ENCODE assay signal across 11 mouse cellular contexts in genomic region chr14:97667806-97668205, GRCm38 (mm10).
DNase-seq lines count a peak whose midpoint lies in the region; ATAC-seq and TF ChIP-seq lines count a peak whose summit lies in the region.
"Had no signal": no experiment of that assay in that cellular context is flagged by ENCODE, and none has a peak within 500 bp of the region (broad histone marks: within the 10 kb centered on the region; RNA-seq: fewer than 3 reads in every experiment).

No protein-coding gene starts in this region.

- TF ChIP-seq EP300 in heart, adult 2 months (IDR thresholded peaks at IDR 0.05; ENCODE audit: insufficient read depth, low read depth, low read length) = no peak
- TF ChIP-seq EP300 in liver, postnatal 0 days (IDR thresholded peaks at IDR 0.05; ENCODE audit: low read depth) = no peak

- intact Hi-C loops in heart, adult 2 months (cut with DNase I) = loop anchor here (2.0 kb wide), 1 partner anchor 513 kb away; no protein-coding TSS in a partner anchor

- DNase-seq in heart, adult 2 months = no peak
- DNase-seq in liver, postnatal 0 days = no peak
- DNase-seq in liver = no peak
- peak; percentile 45 for DNase-seq in brain, embryonic 14.5 days (ENCODE audit: low read depth)
- peak; percentile 14 for DNase-seq in kidney, postnatal 14 days
- no peak for DNase-seq in urinary bladder, postnatal 14 days (ENCODE audit: low spot score)

- no peaks in the 10 kb centered on the region for H3K4me1 ChIP-seq in heart, adult 2 months (ENCODE audit: control insufficient read depth, insufficient read depth, low read length)
- H3K4me1 ChIP-seq in heart, embryonic 11.5 days (ENCODE audit: control insufficient read depth, insufficient read depth, low read length) = no peaks in the 10 kb centered on the region
- no peaks in the 10 kb centered on the region for H3K4me1 ChIP-seq in liver, postnatal 0 days (ENCODE audit: insufficient read depth)
- no peaks in the 10 kb centered on the region for H3K4me1 ChIP-seq in hindbrain, embryonic 13.5 days (replicated peaks)
- H3K4me1 ChIP-seq: forebrain, embryonic 10.5 days; hindbrain, embryonic 10.5 days; stomach, embryonic 15.5 days had no signal

- TF ChIP-seq POLR2A in heart, adult 2 months (IDR thresholded peaks at IDR 0.05; ENCODE audit: insufficient read depth, low read depth, low read length) = no peak
- no peak for TF ChIP-seq POLR2A in brain, embryonic 14.5 days (IDR thresholded peaks at IDR 0.05; ENCODE audit: borderline replicate concordance, extremely low read depth, insufficient read depth, insufficient read length, poor library complexity, severe bottlenecking)

- H3K36me3 ChIP-seq in heart, adult 2 months (ENCODE audit: control insufficient read depth, insufficient read depth, low read length) = no peaks in the 10 kb centered on the region
- no peaks in the 10 kb centered on the region for H3K36me3 ChIP-seq in heart, embryonic 11.5 days (ENCODE audit: control insufficient read depth, insufficient read depth, low read length)
- no peaks in the 10 kb centered on the region for H3K36me3 ChIP-seq in liver, postnatal 0 days (replicated peaks; ENCODE audit: insufficient read depth, low read length)
- H3K36me3 ChIP-seq in hindbrain, embryonic 13.5 days = no peaks in the 10 kb centered on the region
- H3K36me3 ChIP-seq: forebrain, embryonic 10.5 days; hindbrain, embryonic 10.5 days; stomach, embryonic 15.5 days had no signal

- no peak overlapping the region for H3K27ac ChIP-seq in heart, adult 2 months
- no peak overlapping the region for H3K27ac ChIP-seq in heart, embryonic 11.5 days (ENCODE audit: low read depth, low read length)
- H3K27ac ChIP-seq in liver, postnatal 0 days (ENCODE audit: low read depth) = no peak overlapping the region
- no peak overlapping the region for H3K27ac ChIP-seq in hindbrain, embryonic 13.5 days
- H3K27ac ChIP-seq: forebrain, embryonic 10.5 days; hindbrain, embryonic 10.5 days; stomach, embryonic 15.5 days had no signal

- TF ChIP-seq CTCF in heart, adult 2 months (IDR thresholded peaks at IDR 0.05) = peak; percentile 62
- peak; percentile 21; the same call in 1 of the 2 replicates for TF ChIP-seq CTCF in liver, postnatal 0 days (IDR thresholded peaks at IDR 0.05; ENCODE audit: low read depth)
- TF ChIP-seq CTCF in brain, embryonic 14.5 days (IDR thresholded peaks at IDR 0.05; ENCODE audit: borderline replicate concordance, extremely low read depth, insufficient read depth, insufficient read length) = peak; percentile 14; the same call in 1 of the 2 replicates

- 64% methylated on average over 2 of the region's 2 CpGs for WGBS in heart, adult 2 months
- WGBS in heart, embryonic 11.5 days (ENCODE audit: insufficient replicate concordance) = 72% methylated on average over 2 of the region's 2 CpGs
- WGBS in liver, postnatal 0 days (ENCODE audit: insufficient replicate concordance) = 64% methylated on average over 2 of the region's 2 CpGs
- WGBS in hindbrain, embryonic 13.5 days = 72% methylated on average over 2 of the region's 2 CpGs

- H3K9me3 ChIP-seq in heart, embryonic 11.5 days (replicated peaks; ENCODE audit: control insufficient read depth, low read length) = no peaks in the 10 kb centered on the region
- H3K9me3 ChIP-seq in liver, postnatal 0 days (ENCODE audit: low read length) = no peaks in the 10 kb centered on the region
- H3K9me3 ChIP-seq in hindbrain, embryonic 13.5 days = no peaks in the 10 kb centered on the region
- H3K9me3 ChIP-seq: forebrain, embryonic 10.5 days; hindbrain, embryonic 10.5 days; stomach, embryonic 15.5 days had no signal

- no peak overlapping the region for H3K4me3 ChIP-seq in heart, adult 2 months
- H3K4me3 ChIP-seq in heart, embryonic 11.5 days (ENCODE audit: low read depth, low read length) = no peak overlapping the region
- no peak overlapping the region for H3K4me3 ChIP-seq in liver, postnatal 0 days (ENCODE audit: low read depth, low read length)
- no peak overlapping the region for H3K4me3 ChIP-seq in hindbrain, embryonic 13.5 days
- H3K4me3 ChIP-seq: forebrain, embryonic 10.5 days; hindbrain, embryonic 10.5 days; stomach, embryonic 15.5 days had no signal

- ATAC-seq in heart, embryonic 11.5 days (replicated peaks; ENCODE audit: insufficient number of reproducible peaks, low FRiP score, low TSS enrichment) = no peak
- no peak for ATAC-seq in liver, postnatal 0 days
- ATAC-seq in hindbrain, embryonic 13.5 days (ENCODE audit: low FRiP score) = no peak

- H3K79me2 ChIP-seq in heart, adult 2 months (replicated peaks; ENCODE audit: control insufficient read depth, insufficient read depth, low read length) = no peaks in the 10 kb centered on the region

- no peak overlapping the region for H3K4me2 ChIP-seq in heart, embryonic 11.5 days
- H3K4me2 ChIP-seq in liver, postnatal 0 days (ENCODE audit: low read depth, low read length) = no peak overlapping the region
- no peak overlapping the region for H3K4me2 ChIP-seq in hindbrain, embryonic 13.5 days
- H3K4me2 ChIP-seq: stomach, embryonic 15.5 days had no signal

- H3K27me3 ChIP-seq in heart, adult 2 months (ENCODE audit: control insufficient read depth, insufficient read depth, low read length) = no peaks in the 10 kb centered on the region
- no peaks in the 10 kb centered on the region for H3K27me3 ChIP-seq in heart, embryonic 11.5 days (ENCODE audit: control insufficient read depth, insufficient read depth, low read length)
- no peaks in the 10 kb centered on the region for H3K27me3 ChIP-seq in liver, postnatal 0 days (ENCODE audit: insufficient read depth, low read length)
- H3K27me3 ChIP-seq in hindbrain, embryonic 13.5 days = no peaks in the 10 kb centered on the region
- H3K27me3 ChIP-seq: stomach, embryonic 15.5 days had no signal

- no peak overlapping the region for H3K9ac ChIP-seq in heart, adult 2 months (ENCODE audit: low read depth, low read length)
- no peak overlapping the region for H3K9ac ChIP-seq in heart, embryonic 11.5 days (ENCODE audit: low read depth, low read length)
- H3K9ac ChIP-seq in liver, postnatal 0 days (replicated peaks) = no peak overlapping the region
- no peak overlapping the region for H3K9ac ChIP-seq in hindbrain, embryonic 13.5 days
- H3K9ac ChIP-seq: stomach, embryonic 15.5 days had no signal

Comparison
In these comparisons a context has a peak if more than half of its experiments do, and no peak if none do; other contexts are left out.
1. DNase-seq: peak in brain, embryonic 14.5 days (single experiment) and kidney, postnatal 14 days (single experiment); none in heart, adult 2 months (0 of 2), liver, postnatal 0 days (single experiment), liver (single experiment) and urinary bladder, postnatal 14 days (single experiment).
2. Peak in every context shown above with its lines, with median percentiles within 50 percentile points of each other: CTCF ChIP-seq.